Mouse (Mus musculus): Measurements from ENCODE around the gene Asap2.

- TF ChIP-seq CTCF (IDR thresholded peaks at IDR 0.05; ENCODE audit: control insufficient read depth, insufficient read depth, insufficient read length) = no peak
- no peak for TF ChIP-seq CEBPB (IDR thresholded peaks at IDR 0.05; ENCODE audit: low read depth)
Observed at GRCm38 (mm10) chr12:21261521-21261920, 271.3 kb downstream of the Asap2 start.

All from C2C12 (cell line).